Mouse (Mus musculus) hindbrain, embryonic 16.5 days (tissue): Measurements from ENCODE around the gene Marc1. TPM values are rescaled to one million over a fixed set of nuclear protein-coding genes. Genes with fewer than 3 reads are reported as not detected.

Experiments used
- ATAC-seq: fragments of 200-750 bp; cut with Nextera tagmentation; 2 replicates; pipeline ENCODE4 v1.8.0; 2017; ENCODE audit warnings: moderate TSS enrichment, moderate library complexity
- H3K27ac ChIP-seq: fragments of 300-500 bp; sonication (generic); 2 replicates; pipeline ENCODE4 v1.5.1; 2014; ENCODE audit warnings: low read depth, mild to moderate bottlenecking, control low read depth, low read length, moderate library complexity
- H3K27me3 ChIP-seq: fragments of 300-500 bp; sonication (generic); replicated peaks from 2 replicates; pipeline ENCODE4 v1.6.1; 2014; ENCODE audit warnings: low read length; ENCODE audit not compliant: control insufficient read depth, insufficient read depth
- H3K36me3 ChIP-seq: fragments of 300-500 bp; sonication (generic); 2 replicates; pipeline ENCODE4 v1.6.1; 2014; ENCODE audit warnings: mild to moderate bottlenecking, low read length, moderate library complexity, mixed read lengths; ENCODE audit not compliant: control insufficient read depth, insufficient read depth
- H3K4me1 ChIP-seq: fragments of 300-500 bp; sonication (generic); 2 replicates; pipeline ENCODE4 v1.6.1; 2014; ENCODE audit warnings: low read depth, low read length; ENCODE audit not compliant: control insufficient read depth, insufficient read depth
- H3K4me2 ChIP-seq: fragments of 300-500 bp; sonication (generic); 2 replicates; pipeline ENCODE4 v1.6.1; 2014; ENCODE audit warnings: mild to moderate bottlenecking, low read length, control low read depth, moderate library complexity
- H3K4me3 ChIP-seq: fragments of 300-500 bp; sonication (generic); 2 replicates; pipeline ENCODE4 v1.5.1; 2014; ENCODE audit warnings: mild to moderate bottlenecking, low read length, control low read depth, moderate library complexity
- H3K9ac ChIP-seq: fragments of 300-500 bp; sonication (generic); 2 replicates; pipeline ENCODE4 v1.6.1; 2014; ENCODE audit warnings: low read depth, mild to moderate bottlenecking, control low read depth, low read length, moderate library complexity
- H3K9me3 ChIP-seq: fragments of 300-500 bp; sonication (generic); 2 replicates; pipeline ENCODE4 v1.6.1; 2014; ENCODE audit warnings: mild to moderate bottlenecking, low read length, moderate library complexity; ENCODE audit not compliant: control insufficient read depth
- WGBS: fragments of 180-500 bp; shearing (Covaris S2); extraction: QIAGEN DNeasy Blood & Tissue Kit; methylation state at CpG from one replicate; pipeline ENCODE4 v1.1.7; 2014; 5-methylcytosine and 5-hydroxymethylcytosine counted together
- polyA plus RNA-seq: library from polyadenylated mRNA; unstranded; fragments of >200 nt; fragmentation: Nextera tagmentation; extraction: Ambion mirVana; gene quantifications from 2 replicates; pipeline ENCODE4 v1.2.1, GENCODE M21; 2015

Gene Marc1
- polyA plus RNA-seq, 1 experiment from 2014 or later, result 0.24 TPM

DNA sequence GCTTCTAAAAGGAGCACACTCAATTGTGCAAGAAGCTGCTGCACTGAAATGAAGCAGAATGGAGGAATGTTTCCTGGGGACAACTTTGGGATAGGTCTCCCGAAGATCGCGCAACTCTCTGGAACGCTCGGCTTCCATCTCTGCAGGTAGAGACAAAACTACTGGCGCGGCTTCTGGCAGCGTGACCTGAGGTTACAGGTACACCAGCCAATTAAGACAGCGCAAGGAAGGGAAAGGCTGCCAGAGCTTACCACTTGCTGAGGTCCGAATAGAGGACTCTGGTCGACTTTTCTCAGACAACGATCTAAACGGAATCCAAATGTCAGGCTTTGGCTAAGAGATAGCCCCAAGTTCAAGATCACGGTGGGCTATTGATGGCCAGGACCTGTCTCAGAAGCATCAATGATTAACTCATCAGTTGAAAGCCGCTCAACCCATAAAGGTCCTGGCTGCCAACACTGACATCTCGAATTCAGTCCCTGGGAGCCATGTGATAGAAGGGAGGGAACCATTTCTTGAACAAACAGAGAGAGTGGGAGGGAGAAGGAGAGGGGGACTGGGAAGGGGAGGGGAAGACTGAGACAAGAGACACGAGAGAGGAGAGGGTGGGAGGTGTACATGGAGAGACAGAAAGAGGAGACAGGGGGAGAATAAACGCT lies 35.1 kb upstream of the Marc1 start, which contains the start of gene Marc2:
Marc2 (minus strand) TSS at position 360 of the 659 bp plus-strand sequence.
- H3K4me1 ChIP-seq, result peaks cover 13% of the 10 kb centered on the region
- H3K27ac ChIP-seq, result peak within 1 kb of the TSS; percentile 76
- ATAC-seq, result no peak; the same call in 1 of the 2 replicates
- H3K36me3 ChIP-seq, result no peaks in the 10 kb centered on the region
- H3K9ac ChIP-seq, result peak within 1 kb of the TSS; percentile 94
- H3K27me3 ChIP-seq, result no peaks in the 10 kb centered on the region
- no peaks in the 10 kb centered on the region for H3K9me3 ChIP-seq
- peak within 1 kb of the TSS; percentile 88 for H3K4me2 ChIP-seq
- peak within 1 kb of the TSS; percentile 84 for H3K4me3 ChIP-seq
- 4% methylated on average over 18 of the region's 18 CpGs for whole genome bisulfite sequencing

DNA sequence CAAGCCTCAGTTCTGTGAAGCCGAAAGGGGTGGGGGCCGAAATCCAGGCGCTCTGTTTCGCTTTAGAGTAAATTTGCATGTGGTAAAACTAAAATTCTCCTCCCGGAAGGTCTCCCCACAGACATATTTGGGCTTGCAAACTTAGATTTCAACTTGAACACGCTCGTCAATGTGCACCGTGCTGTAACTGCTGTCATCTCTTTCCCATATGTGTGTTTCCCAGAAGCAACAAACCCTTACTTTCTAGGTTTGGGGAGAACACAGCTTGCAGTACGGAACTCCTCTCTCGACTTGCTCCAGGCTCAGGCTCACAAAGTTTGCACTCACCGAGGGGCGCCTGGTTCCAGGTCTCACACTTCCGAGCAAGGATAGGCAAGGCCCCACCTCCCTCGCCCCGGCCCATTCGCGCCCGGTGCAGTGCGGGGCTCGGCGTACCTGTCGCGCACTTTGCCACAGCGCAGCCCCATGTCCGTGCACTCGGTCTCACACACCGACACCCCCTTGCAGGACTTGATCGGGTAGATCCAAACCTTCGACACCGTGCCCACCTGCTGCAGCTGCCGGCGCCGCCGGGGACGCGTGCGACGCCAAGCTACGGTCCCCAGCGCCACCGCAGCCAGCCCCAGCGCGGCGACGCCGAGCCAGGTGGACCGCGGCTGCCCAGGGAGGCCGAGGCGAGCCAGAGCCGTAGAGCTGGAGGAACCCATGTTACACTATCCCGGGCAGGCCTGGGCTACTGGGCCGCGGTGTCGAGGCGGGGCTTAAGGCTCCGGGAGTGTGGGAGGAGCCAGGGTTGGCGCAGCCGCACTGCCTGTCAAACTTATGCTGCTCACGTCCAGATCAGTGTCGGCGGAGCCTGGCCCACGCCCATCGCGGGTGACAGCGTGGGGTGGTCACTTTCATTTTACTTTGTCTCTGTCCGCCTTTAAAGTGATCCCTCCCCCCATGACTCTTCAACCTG lies 34.3 kb upstream of the Marc1 start:
- no peaks in the 10 kb centered on the region for H3K27me3 ChIP-seq
- H3K36me3 ChIP-seq, result no peaks in the 10 kb centered on the region
- H3K4me2 ChIP-seq, result peak overlapping the region; percentile 88
- peak overlapping the region; percentile 94 for H3K9ac ChIP-seq
- WGBS, result under 1% methylated on average over 67 of the region's 67 CpGs
- no peaks in the 10 kb centered on the region for H3K9me3 ChIP-seq
- H3K4me1 ChIP-seq, result peaks cover 13% of the 10 kb centered on the region
- peak overlapping the region; percentile 84 for H3K4me3 ChIP-seq
- H3K27ac ChIP-seq, result peak overlapping the region; percentile 76
- ATAC-seq, result peak; percentile 98

DNA sequence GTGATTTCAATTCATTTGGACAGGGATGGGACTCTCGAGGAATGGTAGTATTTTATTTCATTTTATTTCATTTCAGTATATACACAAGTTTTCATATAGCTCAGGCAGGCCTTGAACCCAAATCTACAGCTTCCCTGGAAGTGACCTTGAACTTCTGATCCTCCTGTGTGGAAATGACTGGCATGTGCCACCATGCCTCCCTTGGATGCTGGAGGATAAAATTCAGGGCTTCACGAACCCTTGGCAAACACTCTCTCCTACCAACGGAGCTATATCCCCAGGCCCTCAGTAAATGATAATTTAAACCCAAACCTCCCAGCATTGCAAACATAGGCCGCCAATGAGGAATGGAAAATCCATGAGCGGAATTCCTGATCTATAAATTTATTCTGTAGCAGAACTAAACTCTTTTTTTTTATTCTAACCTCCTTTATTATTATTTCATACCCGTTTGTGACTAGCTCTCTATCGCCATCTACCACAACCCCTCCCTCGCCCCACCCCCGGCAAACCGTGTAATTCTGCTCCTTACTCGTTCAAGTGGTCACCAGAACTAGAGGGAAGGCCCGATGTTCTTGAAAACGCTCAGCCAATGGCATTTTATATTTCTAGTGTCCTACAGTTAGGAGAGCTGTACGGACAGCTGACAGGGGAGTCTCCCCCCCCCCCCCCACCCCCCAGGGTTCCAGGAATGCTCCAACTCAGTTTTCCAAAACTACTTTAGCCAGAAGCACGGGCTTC lies 33.4 kb upstream of the Marc1 start:
- Histone ChIP-seq H3K4me1 (peaks cover 13% of the 10 kb centered on the region), H3K4me2 (peak overlapping the region; percentile 88), H3K27me3 (no peaks in the 10 kb centered on the region), H3K4me3 (peak overlapping the region; percentile 84), H3K27ac (peak overlapping the region; percentile 76), H3K9ac (peak overlapping the region; percentile 94; the same call in 1 of the 2 replicates), H3K36me3 (no peaks in the 10 kb centered on the region), H3K9me3 (no peaks in the 10 kb centered on the region)
- 19% methylated on average over 15 of the region's 15 CpGs for WGBS
- ATAC-seq, result no peak

DNA sequence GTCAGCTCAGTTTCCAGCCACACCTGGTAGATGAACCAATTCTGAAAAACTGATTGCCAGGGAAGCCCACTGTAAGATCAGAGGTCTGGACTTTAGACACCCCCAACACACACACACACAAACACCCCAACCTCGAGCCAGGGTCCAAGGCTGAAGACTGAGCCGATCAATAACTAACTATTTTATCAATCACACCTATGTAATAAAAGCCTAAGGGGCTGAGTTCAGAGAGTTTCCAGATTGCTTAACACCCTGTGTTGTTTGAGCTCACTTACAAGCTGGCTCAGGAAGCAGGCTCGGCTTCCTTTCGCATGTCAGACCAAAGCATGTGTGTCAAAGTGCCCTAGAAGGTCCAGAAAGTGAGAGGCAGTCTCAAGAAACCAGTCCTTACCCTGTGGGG lies 26.5 kb upstream of the Marc1 start:
- ATAC-seq, result no peak
- Histone ChIP-seq H3K4me1 (no peaks in the 10 kb centered on the region), H3K27ac (no peak overlapping the region), H3K27me3 (no peaks in the 10 kb centered on the region), H3K36me3 (peaks cover 9% of the 10 kb centered on the region), H3K4me2 (no peak overlapping the region), H3K9ac (no peak overlapping the region), H3K4me3 (no peak overlapping the region), H3K9me3 (no peaks in the 10 kb centered on the region)
- WGBS, result 92% methylated on average over 4 of the region's 4 CpGs

DNA sequence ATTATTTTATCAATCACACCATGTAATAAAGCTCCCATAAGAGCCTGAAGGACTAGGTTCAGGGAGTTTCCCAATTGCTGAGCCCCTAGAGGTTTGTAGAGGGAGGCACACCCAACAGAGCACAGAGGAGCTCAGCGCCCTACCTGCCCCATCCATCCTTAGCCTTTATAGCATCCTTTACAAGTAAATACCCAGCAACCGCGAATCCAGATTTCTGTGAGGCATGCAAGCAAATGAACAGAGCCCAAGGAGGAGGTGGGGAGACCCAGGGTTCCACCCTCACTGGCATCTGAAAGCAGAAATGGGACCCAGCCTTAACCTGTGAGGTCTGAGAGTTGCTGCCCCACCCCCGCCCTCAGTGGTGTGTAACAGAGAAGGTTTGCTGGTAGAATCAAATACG lies 25.2 kb upstream of the Marc1 start:
- ATAC-seq, result no peak
- H3K36me3 ChIP-seq, result peaks cover 16% of the 10 kb centered on the region
- no peak overlapping the region for H3K4me3 ChIP-seq
- WGBS, result 71% methylated on average over 5 of the region's 5 CpGs
- H3K4me1 ChIP-seq, result no peaks in the 10 kb centered on the region
- no peaks in the 10 kb centered on the region for H3K9me3 ChIP-seq
- no peak overlapping the region for H3K9ac ChIP-seq
- H3K27ac ChIP-seq, result no peak overlapping the region
- no peak overlapping the region for H3K4me2 ChIP-seq
- no peaks in the 10 kb centered on the region for H3K27me3 ChIP-seq

DNA sequence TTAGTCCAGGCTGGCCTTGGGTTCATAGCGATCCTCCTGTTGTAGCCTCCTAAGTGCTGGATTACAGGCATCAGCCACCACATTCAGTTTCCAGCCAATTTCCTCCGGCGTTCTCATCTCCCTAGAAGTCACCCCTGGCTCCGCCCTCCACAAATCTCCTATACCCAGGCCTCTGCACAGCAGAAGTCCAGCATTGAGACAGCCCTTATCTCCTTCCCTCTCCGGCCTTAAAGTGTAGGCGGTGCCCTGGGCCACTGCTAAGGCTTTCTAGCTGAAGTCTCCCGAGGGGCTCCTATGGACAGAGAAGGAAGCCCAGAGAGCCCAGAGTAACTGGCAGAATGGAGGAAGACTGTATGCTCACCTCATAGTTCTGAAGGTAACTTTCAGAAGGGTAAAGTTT lies 22.4 kb upstream of the Marc1 start:
- Histone ChIP-seq H3K4me2 (no peak overlapping the region), H3K27ac (no peak overlapping the region), H3K4me3 (no peak overlapping the region), H3K9me3 (no peaks in the 10 kb centered on the region), H3K27me3 (no peaks in the 10 kb centered on the region), H3K4me1 (no peaks in the 10 kb centered on the region), H3K9ac (no peak overlapping the region), H3K36me3 (peaks cover 24% of the 10 kb centered on the region)
- no peak for ATAC-seq
- WGBS, result 96% methylated on average over 7 of the region's 7 CpGs

DNA sequence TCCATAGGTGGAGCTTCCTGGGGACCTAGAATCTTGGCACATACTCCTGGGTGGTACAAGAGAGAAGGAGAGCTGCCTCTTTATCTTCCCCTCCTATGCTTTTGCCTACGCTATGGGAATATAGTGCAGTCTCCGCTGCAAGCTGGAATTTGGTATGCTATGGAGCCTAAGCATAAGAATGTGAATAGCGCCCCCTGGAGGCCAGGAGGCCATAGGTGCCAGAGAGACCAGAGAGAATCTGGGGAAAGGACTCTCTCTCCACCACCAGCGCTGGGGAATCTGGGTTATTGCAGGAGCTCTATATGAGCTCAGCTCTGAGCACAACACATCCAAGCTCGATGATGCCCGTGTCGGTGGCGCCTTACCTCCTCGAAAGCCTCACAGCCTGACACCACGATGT lies 21.1 kb upstream of the Marc1 start:
- Histone ChIP-seq H3K4me2 (no peak overlapping the region), H3K27me3 (no peaks in the 10 kb centered on the region), H3K4me1 (no peaks in the 10 kb centered on the region; the same call in 1 of the 2 replicates), H3K9me3 (no peaks in the 10 kb centered on the region), H3K27ac (no peak overlapping the region), H3K36me3 (peaks cover 24% of the 10 kb centered on the region), H3K9ac (no peak overlapping the region), H3K4me3 (no peak overlapping the region)
- WGBS, result 85% methylated on average over 10 of the region's 10 CpGs
- no peak for ATAC-seq

DNA sequence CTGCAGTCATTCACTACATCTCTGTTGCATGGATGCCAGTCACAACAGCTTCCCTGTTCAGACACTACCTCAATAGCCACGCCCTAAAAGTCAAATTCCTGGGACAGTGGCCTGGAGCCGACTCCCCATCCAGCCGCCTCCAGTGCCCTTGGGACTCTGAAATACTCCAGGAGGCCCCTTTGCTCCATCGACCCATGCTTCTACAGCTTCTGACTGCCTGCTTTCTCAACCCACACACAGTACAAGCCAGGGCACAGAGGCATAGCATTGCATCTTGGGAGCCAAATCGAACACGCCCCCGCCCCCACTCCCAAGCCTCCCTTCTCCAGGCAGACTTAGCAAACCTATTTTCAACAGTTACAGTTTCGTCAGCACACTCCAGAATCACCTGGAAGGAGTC lies 18.8 kb upstream of the Marc1 start:
- H3K27me3 ChIP-seq, result no peaks in the 10 kb centered on the region
- no peaks in the 10 kb centered on the region for H3K9me3 ChIP-seq
- 91% methylated on average over 8 of the region's 8 CpGs for WGBS
- no peak overlapping the region for H3K9ac ChIP-seq
- H3K4me3 ChIP-seq, result no peak overlapping the region
- no peak overlapping the region for H3K27ac ChIP-seq
- H3K4me2 ChIP-seq, result no peak overlapping the region
- H3K36me3 ChIP-seq, result peaks cover 24% of the 10 kb centered on the region
- peaks cover under 1% of the 10 kb centered on the region for H3K4me1 ChIP-seq
- ATAC-seq, result no peak
